Mouse (Mus musculus): ENCODE results near the gene Tlx2. TPM values are rescaled to one million over a fixed set of nuclear protein-coding genes. Genes with fewer than 3 reads are reported as not detected.

Tlx2 gene
- polyA plus RNA-seq, 1 experiment, result not detected

GRCm38 (mm10) chr6:83115011-83115671 is 45.0 kb upstream of the Tlx2 start, which contains the start of gene Mogs:
Gene Mogs, plus strand, starts transcription at chr6:83115496.
- H3K4me3 ChIP-seq (ENCODE audit: insufficient read depth, low read depth, low read length), result peak within 1 kb of the TSS; percentile 78
- no peak within 1 kb of the TSS for H3K27ac ChIP-seq (ENCODE audit: insufficient read depth, low read depth, low read length)
- TF ChIP-seq POLR2A (IDR thresholded peaks at IDR 0.05; ENCODE audit: insufficient read depth, low read depth, low read length), result peak; percentile 88
- no peak for TF ChIP-seq CTCF (IDR thresholded peaks at IDR 0.05; ENCODE audit: insufficient read depth, low read depth, low read length)
- WGBS, result 1% methylated on average over 57 of the region's 58 CpGs
- H3K4me1 ChIP-seq (ENCODE audit: control insufficient read depth, insufficient read depth, low read length), result peaks cover 16% of the 10 kb centered on the region

- 83% methylated on average over 4 of the region's 4 CpGs for WGBS
- no peak overlapping the region for H3K27ac ChIP-seq (ENCODE audit: insufficient read depth, low read depth, low read length)
- TF ChIP-seq POLR2A (IDR thresholded peaks at IDR 0.05; ENCODE audit: insufficient read depth, low read depth, low read length) (no peak), CTCF (IDR thresholded peaks at IDR 0.05; ENCODE audit: insufficient read depth, low read depth, low read length) (no peak)
- no peak overlapping the region for H3K4me3 ChIP-seq (ENCODE audit: insufficient read depth, low read depth, low read length)
- peaks cover 15% of the 10 kb centered on the region for H3K4me1 ChIP-seq (ENCODE audit: control insufficient read depth, insufficient read depth, low read length)
Observed at GRCm38 (mm10) chr6:83111510-83112136, 41.5 kb upstream of the Tlx2 start.

DNA sequence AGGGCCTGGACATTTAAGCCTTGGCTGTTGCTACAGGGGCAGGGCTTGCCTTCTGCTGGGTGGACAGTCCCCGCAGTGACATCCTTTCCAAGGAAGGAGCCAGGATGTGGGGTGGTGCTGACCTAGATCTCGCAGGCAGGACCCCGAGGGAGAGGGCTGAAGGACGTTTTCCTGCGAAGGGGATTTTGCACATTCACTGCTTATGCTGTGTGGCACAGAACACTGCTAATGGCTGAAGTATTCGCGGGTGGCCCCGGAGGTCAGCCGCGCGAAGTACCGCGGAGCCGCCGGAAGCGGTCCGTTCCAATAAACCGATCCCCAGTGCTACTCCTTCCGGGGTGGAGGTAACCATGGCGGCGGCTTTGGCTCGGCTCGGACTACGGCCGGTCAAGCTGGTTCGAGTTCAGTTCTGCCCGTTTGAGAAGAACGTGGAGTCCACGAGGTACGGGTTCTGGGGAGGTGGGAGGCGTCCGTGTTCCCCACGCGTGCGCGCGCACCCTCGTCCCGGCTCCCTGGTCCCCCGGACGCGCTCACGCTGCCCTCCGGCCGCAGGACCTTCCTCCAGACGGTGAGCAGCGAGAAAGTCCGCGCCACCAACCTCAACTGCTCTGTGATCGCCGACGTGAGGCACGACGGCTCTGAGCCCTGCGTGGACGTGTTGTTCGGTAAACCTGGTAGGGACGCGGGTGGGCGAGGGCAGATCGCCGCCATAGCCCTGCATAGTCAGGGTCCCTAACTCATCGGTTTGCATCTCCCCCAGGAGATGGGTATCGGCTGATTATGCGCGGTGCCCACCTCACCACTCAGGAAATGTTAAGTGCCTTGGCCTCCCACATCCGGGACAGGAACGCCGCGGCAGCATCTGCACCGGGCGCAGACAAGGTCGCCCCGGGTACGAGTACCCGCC is 38.9 kb upstream of the Tlx2 start, which contains the start of gene Mrpl53:
TSS of gene Mrpl53 (plus strand) at position 279 of the 907 bp plus-strand sequence.
- H3K4me3 ChIP-seq (ENCODE audit: insufficient read depth, low read depth, low read length), result peak within 1 kb of the TSS; percentile 65
- TF ChIP-seq POLR2A (IDR thresholded peaks at IDR 0.05; ENCODE audit: insufficient read depth, low read depth, low read length), result peak; percentile 80; the same call in 1 of the 2 replicates
- no peak for TF ChIP-seq CTCF (IDR thresholded peaks at IDR 0.05; ENCODE audit: insufficient read depth, low read depth, low read length)
- under 1% methylated on average over 76 of the region's 76 CpGs for WGBS
- H3K27ac ChIP-seq (ENCODE audit: insufficient read depth, low read depth, low read length), result peak within 1 kb of the TSS; percentile 88
- H3K4me1 ChIP-seq (ENCODE audit: control insufficient read depth, insufficient read depth, low read length), result peaks cover 9% of the 10 kb centered on the region

DNA sequence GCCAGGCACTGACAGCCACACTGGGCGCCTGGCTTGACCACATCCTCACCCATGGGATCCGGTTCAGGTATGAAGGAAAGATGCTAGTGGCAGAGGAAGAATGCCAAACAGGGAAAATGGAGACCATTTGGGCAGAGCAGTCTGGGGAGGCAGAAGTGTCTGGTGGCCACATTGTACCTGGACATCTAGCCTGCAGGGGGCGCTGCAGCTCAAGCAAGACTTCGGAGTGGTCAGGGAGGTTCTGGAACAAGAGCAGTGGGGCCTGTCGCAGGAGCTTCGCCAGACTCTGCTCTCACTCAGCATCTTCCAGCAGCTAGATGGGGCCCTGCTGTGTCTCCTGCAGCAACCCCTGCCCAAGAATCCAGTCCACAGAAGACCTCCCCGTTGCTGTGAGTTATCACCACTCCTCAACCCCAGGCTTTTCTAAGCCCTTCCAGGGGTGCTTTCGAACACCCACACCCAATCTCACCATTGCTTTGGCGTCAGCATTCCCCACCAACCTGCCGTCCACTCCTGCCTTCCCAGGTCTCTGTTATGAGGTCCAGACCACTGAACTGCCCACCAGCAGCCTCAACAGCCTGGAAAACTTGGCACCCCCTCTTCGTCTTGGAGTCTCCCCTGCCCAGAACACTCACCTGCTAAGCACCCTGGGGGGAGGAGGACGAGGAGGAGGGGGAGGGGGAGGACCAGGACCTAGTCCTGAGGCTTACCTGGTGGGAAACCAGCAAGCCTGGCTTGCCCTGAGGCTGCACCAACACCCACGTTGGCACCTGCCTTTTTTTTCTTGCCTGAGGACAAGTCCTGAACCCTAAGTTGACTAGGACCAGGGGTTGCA is 37.7 kb upstream of the Tlx2 start:
- no peak overlapping the region for H3K27ac ChIP-seq (ENCODE audit: insufficient read depth, low read depth, low read length)
- TF ChIP-seq POLR2A (IDR thresholded peaks at IDR 0.05; ENCODE audit: insufficient read depth, low read depth, low read length), result no peak
- TF ChIP-seq CTCF (IDR thresholded peaks at IDR 0.05; ENCODE audit: insufficient read depth, low read depth, low read length), result no peak
- WGBS, result 35% methylated on average over 13 of the region's 13 CpGs
- peaks cover 18% of the 10 kb centered on the region for H3K4me1 ChIP-seq (ENCODE audit: control insufficient read depth, insufficient read depth, low read length)
- H3K4me3 ChIP-seq (ENCODE audit: insufficient read depth, low read depth, low read length), result no peak overlapping the region

GRCm38 (mm10) chr6:83104158-83104557 is 34.1 kb upstream of the Tlx2 start:
- WGBS, result 52% methylated on average over 4 of the region's 4 CpGs
- Histone ChIP-seq H3K27ac (ENCODE audit: insufficient read depth, low read depth, low read length) (no peak overlapping the region), H3K4me3 (ENCODE audit: insufficient read depth, low read depth, low read length) (no peak overlapping the region), H3K4me1 (ENCODE audit: control insufficient read depth, insufficient read depth, low read length) (peaks cover 27% of the 10 kb centered on the region)
- TF ChIP-seq CTCF (IDR thresholded peaks at IDR 0.05; ENCODE audit: insufficient read depth, low read depth, low read length), result no peak
- no peak for TF ChIP-seq POLR2A (IDR thresholded peaks at IDR 0.05; ENCODE audit: insufficient read depth, low read depth, low read length)

DNA sequence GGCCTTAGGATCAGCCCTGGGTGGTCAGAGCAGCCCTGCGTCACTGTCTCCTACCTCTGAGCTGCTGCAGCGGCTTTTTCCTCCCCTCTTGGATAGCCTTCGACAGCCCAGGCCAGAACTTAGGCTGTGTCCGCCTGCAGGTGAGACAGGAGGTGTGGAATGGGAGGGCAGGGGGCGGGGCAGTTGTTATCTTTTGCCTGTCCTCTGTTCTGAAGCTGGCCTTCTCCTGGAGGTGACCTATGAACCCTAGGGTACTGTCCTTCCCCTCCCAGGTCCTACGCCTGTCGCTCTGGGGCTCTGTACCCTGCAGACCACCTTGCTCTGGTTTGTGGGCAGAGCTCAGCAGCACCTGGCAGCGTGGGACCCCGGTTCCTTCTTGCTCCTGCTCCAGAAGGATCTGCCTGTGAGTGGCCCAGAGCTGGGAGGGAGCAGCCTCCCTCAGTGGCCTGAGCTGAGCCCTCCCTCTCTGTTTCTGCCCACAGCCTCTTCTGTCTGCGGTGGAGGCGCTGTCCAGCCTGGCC is 33.1 kb upstream of the Tlx2 start:
- peak overlapping the region; percentile 70; the same call in 1 of the 2 replicates for H3K4me3 ChIP-seq (ENCODE audit: insufficient read depth, low read depth, low read length)
- TF ChIP-seq POLR2A (IDR thresholded peaks at IDR 0.05; ENCODE audit: insufficient read depth, low read depth, low read length) (no peak), CTCF (IDR thresholded peaks at IDR 0.05; ENCODE audit: insufficient read depth, low read depth, low read length) (no peak)
- H3K4me1 ChIP-seq (ENCODE audit: control insufficient read depth, insufficient read depth, low read length), result peaks cover 27% of the 10 kb centered on the region
- H3K27ac ChIP-seq (ENCODE audit: insufficient read depth, low read depth, low read length), result no peak overlapping the region
- 61% methylated on average over 11 of the region's 11 CpGs for WGBS

DNA sequence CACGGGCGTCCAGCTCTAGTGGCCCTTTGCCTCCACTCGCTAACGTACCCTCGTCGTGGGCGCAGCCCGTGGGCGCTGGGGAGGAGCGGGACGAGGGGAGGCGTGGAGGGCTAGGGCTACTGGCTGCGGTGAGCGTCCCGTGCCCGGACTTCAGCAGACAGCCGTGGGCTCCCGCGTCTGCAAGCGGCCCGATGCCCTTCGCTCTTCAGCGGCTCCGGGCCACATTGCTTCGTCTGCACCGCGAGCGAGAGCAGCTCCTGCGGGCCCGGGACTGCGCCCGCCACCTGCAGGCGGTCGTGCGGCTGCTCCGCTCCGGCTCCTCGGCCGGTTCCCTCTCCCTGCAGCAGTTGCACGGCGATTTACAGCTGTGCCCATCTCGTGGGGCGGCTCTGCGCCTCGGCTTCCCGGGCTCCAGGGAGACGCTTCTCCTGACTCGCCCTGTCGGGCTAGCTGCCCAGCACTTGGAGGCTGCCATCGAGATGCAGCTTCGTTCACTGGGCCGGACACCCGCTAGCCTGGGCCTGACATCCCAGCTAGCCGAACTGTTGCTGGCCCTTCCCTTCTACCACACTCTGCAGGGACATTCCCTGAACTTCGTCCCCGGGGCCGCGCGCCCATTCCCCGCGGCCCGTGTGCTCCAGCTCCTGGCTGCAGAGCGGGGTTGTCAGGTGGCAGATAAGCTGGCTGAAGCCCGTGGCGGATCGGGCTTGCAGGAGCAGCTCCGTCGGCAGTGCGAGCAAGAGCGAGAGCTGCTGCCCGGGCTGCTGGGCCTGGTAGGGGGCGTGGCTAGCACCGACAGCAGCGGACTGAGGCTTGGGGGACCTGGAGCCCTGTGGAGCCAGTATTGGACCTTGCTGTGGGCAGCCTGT is 31.8 kb upstream of the Tlx2 start:
- Histone ChIP-seq H3K27ac (ENCODE audit: insufficient read depth, low read depth, low read length) (0 out of 2 replicates have a peak overlapping the region, but pooled peaks have one; percentile 10), H3K4me3 (ENCODE audit: insufficient read depth, low read depth, low read length) (peak overlapping the region; percentile 70), H3K4me1 (ENCODE audit: control insufficient read depth, insufficient read depth, low read length) (peaks cover 18% of the 10 kb centered on the region)
- under 1% methylated on average over 74 of the region's 74 CpGs for WGBS
- TF ChIP-seq CTCF (IDR thresholded peaks at IDR 0.05; ENCODE audit: insufficient read depth, low read depth, low read length) (peak; percentile 20; the same call in 1 of the 2 replicates), POLR2A (IDR thresholded peaks at IDR 0.05; ENCODE audit: insufficient read depth, low read depth, low read length) (0 out of 2 replicates have a peak, but pooled peaks have one; percentile 12)
